9 mouse cellular contexts compared by ENCODE assay signal in genomic region chr2:114622550-114622939, GRCm38 (mm10). TPM values are rescaled to one million over a fixed set of nuclear protein-coding genes. Genes with fewer than 3 reads are reported as not detected.
DNase-seq lines count a peak whose midpoint lies in the region; ATAC-seq and TF ChIP-seq lines count a peak whose summit lies in the region.
"Had no signal": no experiment of that assay in that cellular context is flagged by ENCODE, and none has a peak within 500 bp of the region (broad histone marks: within the 10 kb centered on the region; RNA-seq: fewer than 3 reads in every experiment).

No protein-coding gene starts in this region.

- no peaks in the 10 kb centered on the region for H3K9me3 ChIP-seq in midbrain, embryonic 16.5 days (replicated peaks; ENCODE audit: control insufficient read depth, low read length, poor library complexity, severe bottlenecking)

- ATAC-seq in midbrain, embryonic 16.5 days, result peak; percentile 83

- no peak for TF ChIP-seq POLR2A in cerebellum, adult 2 months (IDR thresholded peaks at IDR 0.05; ENCODE audit: borderline replicate concordance, insufficient read depth, low read length)

- H3K27ac ChIP-seq in left cerebral cortex, adult 2 months, result no peak overlapping the region
- H3K27ac ChIP-seq in midbrain, embryonic 16.5 days (ENCODE audit: low read length), result no peak overlapping the region
- no peak overlapping the region for H3K27ac ChIP-seq in cerebellum, adult 2 months (ENCODE audit: insufficient read depth, low read length)

- H3K4me1 ChIP-seq in midbrain, embryonic 16.5 days (ENCODE audit: control insufficient read depth, insufficient read depth, low read length), result peaks cover 2% of the 10 kb centered on the region; the same call in 1 of the 2 replicates
- H3K4me1 ChIP-seq in cerebellum, adult 2 months (ENCODE audit: control insufficient read depth, insufficient read depth, low read length), result no peaks in the 10 kb centered on the region

- 3% methylated on average over 2 of the region's 2 CpGs for WGBS in midbrain, embryonic 16.5 days
- WGBS in cerebellum, adult 2 months, result 31% methylated on average over 2 of the region's 2 CpGs

- H3K4me2 ChIP-seq in midbrain, embryonic 16.5 days (ENCODE audit: low read length), result peak overlapping the region; percentile 28; the same call in 1 of the 2 replicates

- no peaks in the 10 kb centered on the region for H3K27me3 ChIP-seq in midbrain, embryonic 16.5 days (ENCODE audit: control insufficient read depth, insufficient read depth, low read depth, low read length)
- no peaks in the 10 kb centered on the region for H3K27me3 ChIP-seq in cerebellum, adult 2 months (ENCODE audit: control insufficient read depth, insufficient read depth, low read length)

- TF ChIP-seq CTCF in left cerebral cortex, adult 2 months (IDR thresholded peaks at IDR 0.05), result no peak
- TF ChIP-seq CTCF in cerebellum, adult 2 months (IDR thresholded peaks at IDR 0.05; ENCODE audit: borderline replicate concordance, insufficient read depth, low read depth, low read length), result no peak

- no peaks in the 10 kb centered on the region for H3K36me3 ChIP-seq in midbrain, embryonic 16.5 days (ENCODE audit: control insufficient read depth, insufficient read depth, low read length)

- intact Hi-C loops in left cerebral cortex, adult 2 months (cut with DNase I), result loop anchor here (5.0 to 10.0 kb wide), 4 partner anchors 882 to 1485 kb away; no protein-coding TSS in a partner anchor
- intact Hi-C loops in left cerebral cortex, postnatal 36 days (cut with DNase I), result loop anchor here (5.0 to 10.0 kb wide), 5 partner anchors 360 to 1442 kb away; partner anchors contain the start of gene Meis2

- 0 out of 2 replicates have a peak overlapping the region, but pooled peaks have one; percentile 20 for H3K9ac ChIP-seq in midbrain, embryonic 16.5 days (ENCODE audit: low read depth, low read length)

- H3K4me3 ChIP-seq in left cerebral cortex, adult 2 months, result peak overlapping the region; percentile 13; the same call in 1 of the 2 replicates
- H3K4me3 ChIP-seq in midbrain, embryonic 16.5 days (ENCODE audit: low read depth, low read length), result no peak overlapping the region
- H3K4me3 ChIP-seq in cerebellum, adult 2 months (replicated peaks; ENCODE audit: insufficient read depth, low read depth, low read length), result no peak overlapping the region
- H3K4me3 ChIP-seq: myocyte had no signal

- peak; percentile 9 for DNase-seq in adrenal gland, adult 2 months
- no peak for DNase-seq in adrenal gland, adult 18-20 months (ENCODE audit: low spot score in 2 of 2)
- DNase-seq in left cerebral cortex, adult 2 months (ENCODE audit: extremely low spot score in 1 of 2, low spot score in 2 of 2), result no peak
- no peak for DNase-seq in left cerebral cortex, postnatal 36 days (ENCODE audit: low spot score in 2 of 2)
- DNase-seq in kidney, adult 18-20 months, result peak; percentile 21
- no peak for DNase-seq in cerebellum, adult 2 months
- DNase-seq in thymus, postnatal 10 days (ENCODE audit: low spot score in 2 of 2), result no peak

RNA-seq across cellular contexts. Expression of gene Dph6, which starts 32.2 kb away (rescaled TPM):
- total RNA-seq in adrenal gland, adult 2 months (2021), result 10 to 100 TPM; 14.3 to 18.1 TPM
- 8.5 and 11.0 TPM in 2 replicates for polyA plus RNA-seq in adrenal gland, adult 2 months (2012; rRNA removed)
- total RNA-seq in adrenal gland, adult 18-20 months (2021), result 10 to 100 TPM; 12.6 to 17.6 TPM
- 10 to 100 TPM; 14.0 to 15.8 TPM for total RNA-seq in left cerebral cortex, adult 2 months (2021)
- total RNA-seq in left cerebral cortex, postnatal 36 days (2021), result 10 to 100 TPM; 14.1 to 15.4 TPM
- polyA plus RNA-seq in midbrain, embryonic 16.5 days (2015; fragmentation: Nextera tagmentation; extraction: Ambion mirVana), result 14.2 and 16.9 TPM in 2 replicates
- 14.4 and 15.1 TPM in 2 replicates for polyA plus RNA-seq in cerebellum, adult 2 months (2012; rRNA removed)

Comparison
In these comparisons a context has a peak if more than half of its experiments do, and no peak if none do; other contexts are left out.
1. DNase-seq: peak in adrenal gland, adult 2 months (single experiment) and kidney, adult 18-20 months (single experiment); none in adrenal gland, adult 18-20 months (0 of 2), left cerebral cortex, adult 2 months (0 of 2), left cerebral cortex, postnatal 36 days (0 of 2), cerebellum, adult 2 months (0 of 2) and thymus, postnatal 10 days (0 of 2).